Mouse (Mus musculus) lung, postnatal 36 days (tissue): Measurements from ENCODE around the gene Pebp1.

Experiments used
- DNase-seq: peaks from one replicate; pipeline ENCODE4 v3.0.0; 2022; ENCODE audit warnings: mixed read lengths

Gene Pebp1

GRCm38 (mm10) chr5:117239106-117239505 is 48.3 kb downstream of the Pebp1 start:
- no peak for DNase-seq

- peak; percentile 5 for DNase-seq
Observed at GRCm38 (mm10) chr5:117236540-117236939, 50.9 kb downstream of the Pebp1 start.
